Mouse (Mus musculus) central nervous system, embryonic 18 days (tissue): ENCODE results near the gene Cuedc2. TPM values are rescaled to one million over a fixed set of nuclear protein-coding genes. Genes with fewer than 3 reads are reported as not detected.

Experiments
- polyA plus RNA-seq: library from polyadenylated mRNA; depleted of rRNA; stranded (reverse); fragments of >200 nt; gene quantifications from 2 replicates; pipeline ENCODE4 v1.2.3, GENCODE M21; 2012; rRNA removed

Gene Cuedc2
- 257 and 259 TPM in 2 replicates for polyA plus RNA-seq

GRCm38 (mm10) chr19:46338331-46338936, at the start of gene Cuedc2:
Gene Cuedc2, minus strand, starts transcription at chr19:46338702.

GRCm38 (mm10) chr19:46350168-46350932, 11.8 kb upstream of the Cuedc2 start, which contains the start of gene 2310034G01Rik:
Gene 2310034G01Rik, minus strand, starts transcription at chr19:46350302.

GRCm38 (mm10) chr19:46328081-46329030, 10.1 kb downstream of the Cuedc2 start, which contains the start of gene Fbxl15:
Gene Fbxl15, plus strand, starts transcription at chr19:46328184.

GRCm38 (mm10) chr19:46326756-46327305, 11.7 kb downstream of the Cuedc2 start, which contains the start of gene Psd:
Gene Psd, minus strand, starts transcription at chr19:46327156.

GRCm38 (mm10) chr19:46304216-46304841, 34.2 kb downstream of the Cuedc2 start, which contains the start of gene Nfkb2:
Gene Nfkb2, plus strand, starts transcription at chr19:46304320.

Other genes starting within 250 kb of the Cuedc2 start
- gene Elovl3, start 206.8 kb downstream of the Cuedc2 start, polyA plus RNA-seq = not detected in 2 replicates
- gene Pitx3, start 190.4 kb downstream of the Cuedc2 start, polyA plus RNA-seq = 0.48 and 0.63 TPM in 2 replicates
- 65.4 and 67.3 TPM in 2 replicates for gene Gbf1, start 186.2 kb downstream of the Cuedc2 start, polyA plus RNA-seq
- gene Nfkb2, start 34.4 kb downstream of the Cuedc2 start, polyA plus RNA-seq = 3.2 and 3.3 TPM in 2 replicates
- gene Psd, start 11.5 kb downstream of the Cuedc2 start, polyA plus RNA-seq = 386 and 422 TPM in 2 replicates
- gene Fbxl15, start 10.5 kb downstream of the Cuedc2 start, polyA plus RNA-seq = 30.4 and 34.5 TPM in 2 replicates
- 15.7 and 20.4 TPM in 2 replicates for gene Mfsd13a, start 2.4 kb upstream of the Cuedc2 start, polyA plus RNA-seq
- 1.6 and 2.1 TPM in 2 replicates for gene 2310034G01Rik, start 11.6 kb upstream of the Cuedc2 start, polyA plus RNA-seq
- gene Actr1a, start 57.0 kb upstream of the Cuedc2 start, polyA plus RNA-seq = 237 and 248 TPM in 2 replicates
- 14.1 and 14.5 TPM in 2 replicates for gene Sufu, start 58.2 kb upstream of the Cuedc2 start, polyA plus RNA-seq
- gene Trim8, start 163.0 kb upstream of the Cuedc2 start, polyA plus RNA-seq = 31.2 and 39.2 TPM in 2 replicates
- gene Arl3, start 234.5 kb upstream of the Cuedc2 start, polyA plus RNA-seq = 214 and 225 TPM in 2 replicates
- gene Sfxn2, start 234.7 kb upstream of the Cuedc2 start, polyA plus RNA-seq = 12.6 and 13.3 TPM in 2 replicates